In genomic region chr3:66985539-66986286, GRCm38 (mm10) we compare ENCODE assay signal across 7 mouse cellular contexts. TPM values are rescaled to one million over a fixed set of nuclear protein-coding genes. Genes with fewer than 3 reads are reported as not detected.
DNase-seq lines count a peak whose midpoint lies in the region; ATAC-seq lines count a peak whose summit lies in the region.

No protein-coding gene starts in this region.

- H3K27me3 ChIP-seq in intestine, embryonic 15.5 days (replicated peaks): peaks cover 19% of the 10 kb centered on the region

- H3K27ac ChIP-seq in intestine, embryonic 15.5 days: peak overlapping the region; percentile 66

- under 1% methylated on average over 60 of the region's 60 CpGs for WGBS in intestine, embryonic 15.5 days

- intact Hi-C loops in left cerebral cortex, postnatal 14 days (cut with DNase I): loop anchor here (10.0 kb wide), 1 partner anchor 359 kb away; no protein-coding TSS in a partner anchor

- peak; percentile 87 for DNase-seq in adrenal gland, adult 2 months
- peak; percentile 92 for DNase-seq in embryo, embryonic 11 days
- DNase-seq in gastrocnemius, postnatal 25 days: peak; percentile 71
- peak; percentile 66 to 73 for DNase-seq in left cerebral cortex, postnatal 14 days (ENCODE audit: low spot score in 2 of 2)
- DNase-seq in right cerebral cortex, postnatal 36 days (ENCODE audit: low spot score in 2 of 2): peak; percentile 59 to 73

- peak; percentile 95 for ATAC-seq in intestine, embryonic 15.5 days
- ATAC-seq in megakaryocyte-erythroid progenitor cell, adult 5-6 weeks (replicated peaks; ENCODE audit: low FRiP score, low TSS enrichment, poor library complexity, severe bottlenecking): peak; percentile 84

- H3K4me3 ChIP-seq in intestine, embryonic 15.5 days (replicated peaks): peak overlapping the region; percentile 85

- peak overlapping the region; percentile 87 for H3K9ac ChIP-seq in intestine, embryonic 15.5 days

- H3K4me1 ChIP-seq in intestine, embryonic 15.5 days (replicated peaks): peaks cover 15% of the 10 kb centered on the region

- no peaks in the 10 kb centered on the region for H3K9me3 ChIP-seq in intestine, embryonic 15.5 days

- no peaks in the 10 kb centered on the region for H3K36me3 ChIP-seq in intestine, embryonic 15.5 days

- peak overlapping the region; percentile 62 for H3K4me2 ChIP-seq in intestine, embryonic 15.5 days (replicated peaks)

RNA-seq across cellular contexts. Expression of gene Shox2, which starts 4.1 kb away (rescaled TPM):
- 1 to 10 TPM; 1.3 to 1.7 TPM for total RNA-seq in adrenal gland, adult 2 months (2021)
- 1.2 and 2.9 TPM in 2 replicates for polyA plus RNA-seq in adrenal gland, adult 2 months (2012; rRNA removed)
- total RNA-seq in gastrocnemius, postnatal 25 days (2021): 1 to 10 TPM; 1.7 to 4.9 TPM
- 0.24 and 0.44 TPM in 2 replicates for polyA plus RNA-seq in intestine, embryonic 15.5 days (2015; fragmentation: Nextera tagmentation; extraction: Ambion mirVana)
- not detected for total RNA-seq in left cerebral cortex, postnatal 14 days (2021)
- total RNA-seq in megakaryocyte-erythroid progenitor cell, adult 5-6 weeks (2014; fragmentation: Nextera tagmentation): not detected in 2 replicates
- not detected in 2 replicates for total RNA-seq in megakaryocyte-erythroid progenitor cell, adult 5-6 weeks (2017)

RNA-seq across cellular contexts. Expression of gene Rsrc1, which starts 4.5 kb away (rescaled TPM):
- total RNA-seq in adrenal gland, adult 2 months (2021): 10 to 100 TPM; 32.0 to 33.8 TPM
- 1.5 and 2.2 TPM in 2 replicates for polyA plus RNA-seq in adrenal gland, adult 2 months (2012; rRNA removed)
- total RNA-seq in gastrocnemius, postnatal 25 days (2021): 10 to 100 TPM; 11.7 to 14.0 TPM
- polyA plus RNA-seq in intestine, embryonic 15.5 days (2015; fragmentation: Nextera tagmentation; extraction: Ambion mirVana): 22.1 and 23.6 TPM in 2 replicates
- 10 to 100 TPM; 27.4 to 31.4 TPM for total RNA-seq in left cerebral cortex, postnatal 14 days (2021)
- total RNA-seq in megakaryocyte-erythroid progenitor cell, adult 5-6 weeks (2014; fragmentation: Nextera tagmentation): 30.5 and 30.9 TPM in 2 replicates
- total RNA-seq in megakaryocyte-erythroid progenitor cell, adult 5-6 weeks (2017): 41.3 and 50.2 TPM in 2 replicates

Comparison
In these comparisons a context has a peak if more than half of its experiments do, and no peak if none do; other contexts are left out.
1. Peak in every context shown above with its lines: DNase-seq, ATAC-seq, H3K4me3 ChIP-seq and H3K27ac ChIP-seq.